Mouse (Mus musculus) granulocyte monocyte progenitor cell, adult 5-6 weeks (primary cell): ENCODE data around the gene Trarg1. TPM values are rescaled to one million over a fixed set of nuclear protein-coding genes. Genes with fewer than 3 reads are reported as not detected.
"Not testable (repeated sequence)": the region's sequence is repeated elsewhere in the genome, so short reads cannot be mapped to it uniquely, and the experiment has no call there.

Experiments
- ATAC-seq: replicated peaks from 2 replicates; pipeline ENCODE4 v1.8.0; 2016; ENCODE audit warnings: mild to moderate bottlenecking, moderate TSS enrichment, inconsistent platforms; ENCODE audit not compliant: poor library complexity, severe bottlenecking
- total RNA-seq, 2 experiments: library from RNA; stranded (forward) in 1 of 2; stranded (reverse) in 1 of 2; fragments of 200-712, 200-1000 nt in 1 of 2; fragments of >200 nt in 1 of 2; fragmentation: Nextera tagmentation in 1 of 2; gene quantifications; 2 replicates each; pipeline ENCODE4 v1.2.3; 2014 to 2017

Gene Trarg1
- total RNA-seq (2014; fragmentation: Nextera tagmentation) (not detected in 2 replicates), total RNA-seq (2017) (not detected in 2 replicates)

- ATAC-seq, result not testable (repeated sequence)
These were observed at the start of gene Trarg1 for GRCm38 (mm10) chr11:76679508-76679907. Gene Trarg1, plus strand, starts transcription at chr11:76679808.

- no peak for ATAC-seq
These were observed 49.6 kb upstream of the Trarg1 start for GRCm38 (mm10) chr11:76630023-76630422.

- no peak for ATAC-seq
These were observed 49.1 kb upstream of the Trarg1 start for GRCm38 (mm10) chr11:76630487-76630886.

- ATAC-seq, result no peak
These were observed 40.2 kb upstream of the Trarg1 start for GRCm38 (mm10) chr11:76639269-76639985.

- ATAC-seq, result no peak
These were observed 39.4 kb upstream of the Trarg1 start for GRCm38 (mm10) chr11:76640231-76640630.

GRCm38 (mm10) chr11:76644257-76644656 is 35.4 kb upstream of the Trarg1 start:
- no peak for ATAC-seq

GRCm38 (mm10) chr11:76645036-76645435 is 34.6 kb upstream of the Trarg1 start:
- ATAC-seq, result 0 out of 2 replicates have a peak, but pooled peaks have one; percentile 20

- peak; percentile 82 for ATAC-seq
These were observed 33.7 kb upstream of the Trarg1 start for GRCm38 (mm10) chr11:76645955-76646354.

- no peak for ATAC-seq
These were observed 32.5 kb upstream of the Trarg1 start for GRCm38 (mm10) chr11:76647062-76647461.

- ATAC-seq, result peak; percentile 67
These were observed 32.1 kb upstream of the Trarg1 start for GRCm38 (mm10) chr11:76647500-76647899.

- no peak for ATAC-seq
These were observed 28.6 kb upstream of the Trarg1 start for GRCm38 (mm10) chr11:76650862-76651560.

- ATAC-seq, result no peak
These were observed 26.7 kb upstream of the Trarg1 start for GRCm38 (mm10) chr11:76652838-76653334.

- no peak for ATAC-seq
These were observed 24.5 kb upstream of the Trarg1 start for GRCm38 (mm10) chr11:76655106-76655505.

- ATAC-seq, result no peak
These were observed 22.1 kb upstream of the Trarg1 start for GRCm38 (mm10) chr11:76657450-76657970.

- ATAC-seq, result no peak
These were observed 20.3 kb upstream of the Trarg1 start for GRCm38 (mm10) chr11:76659138-76659930.

GRCm38 (mm10) chr11:76661790-76662468 is 17.7 kb upstream of the Trarg1 start:
- ATAC-seq, result no peak

GRCm38 (mm10) chr11:76666002-76666649 is 13.5 kb upstream of the Trarg1 start:
- ATAC-seq, result no peak

- 0 out of 2 replicates have a peak, but pooled peaks have one; percentile 35 for ATAC-seq
These were observed 11.8 kb upstream of the Trarg1 start for GRCm38 (mm10) chr11:76667807-76668206.

- no peak for ATAC-seq
These were observed 7.6 kb upstream of the Trarg1 start, which contains the start of gene Bhlha9 for GRCm38 (mm10) chr11:76671871-76672475. Gene Bhlha9, plus strand, starts transcription at chr11:76672470.
